Mouse (Mus musculus) forebrain, embryonic 13.5 days (tissue): ENCODE data around the gene Izumo1r. TPM values are rescaled to one million over a fixed set of nuclear protein-coding genes. Genes with fewer than 3 reads are reported as not detected.
A peak's percentile ranks its signal among the peaks of the same experiment; 100 is the strongest.

ENCODE experiments used
- ATAC-seq: fragments of 200-750 bp; cut with Nextera tagmentation; 2 replicates; pipeline ENCODE4 v1.8.0; 2017
- H3K27ac ChIP-seq: fragments of 300-500 bp; sonication (generic); 2 replicates; pipeline ENCODE4 v1.5.1; 2015; ENCODE audit warnings: inconsistent platforms, mild to moderate bottlenecking, moderate library complexity
- H3K27me3 ChIP-seq: fragments of 300-500 bp; sonication (generic); 2 replicates; pipeline ENCODE4 v1.6.1; 2015; ENCODE audit warnings: mild to moderate bottlenecking, inconsistent platforms
- H3K36me3 ChIP-seq: fragments of 300-500 bp; sonication (generic); 2 replicates; pipeline ENCODE4 v1.6.1; 2015; ENCODE audit warnings: mild to moderate bottlenecking, inconsistent platforms; ENCODE audit not compliant: poor library complexity, severe bottlenecking
- H3K4me1 ChIP-seq: fragments of 300-500 bp; sonication (generic); 2 replicates; pipeline ENCODE4 v1.6.1; 2015; ENCODE audit warnings: inconsistent platforms
- H3K4me2 ChIP-seq: fragments of 300-500 bp; sonication (generic); 2 replicates; pipeline ENCODE4 v1.6.1; 2015; ENCODE audit warnings: inconsistent platforms, mild to moderate bottlenecking, moderate library complexity
- H3K4me3 ChIP-seq: fragments of 300-500 bp; sonication (generic); 2 replicates; pipeline ENCODE4 v1.5.1; 2015; ENCODE audit warnings: mild to moderate bottlenecking, inconsistent platforms
- H3K9ac ChIP-seq: fragments of 300-500 bp; sonication (generic); 2 replicates; pipeline ENCODE4 v1.6.1; 2015; ENCODE audit warnings: mild to moderate bottlenecking, inconsistent platforms
- H3K9me3 ChIP-seq: fragments of 300-500 bp; sonication (generic); replicated peaks from 2 replicates; pipeline ENCODE4 v1.6.1; 2016; ENCODE audit warnings: inconsistent platforms
- WGBS: fragments of 180-500 bp; shearing (Covaris S2); methylation state at CpG from one replicate; pipeline ENCODE4 v1.1.7; 2015; 5-methylcytosine and 5-hydroxymethylcytosine counted together
- polyA plus RNA-seq: library from polyadenylated mRNA; unstranded; fragments of >200 nt; fragmentation: Nextera tagmentation; extraction: Ambion mirVana; gene quantifications from 2 replicates; pipeline ENCODE4 v1.2.1, GENCODE M21; 2015

Izumo1r gene
- polyA plus RNA-seq, 1 experiment from 2014 or later: not detected

DNA sequence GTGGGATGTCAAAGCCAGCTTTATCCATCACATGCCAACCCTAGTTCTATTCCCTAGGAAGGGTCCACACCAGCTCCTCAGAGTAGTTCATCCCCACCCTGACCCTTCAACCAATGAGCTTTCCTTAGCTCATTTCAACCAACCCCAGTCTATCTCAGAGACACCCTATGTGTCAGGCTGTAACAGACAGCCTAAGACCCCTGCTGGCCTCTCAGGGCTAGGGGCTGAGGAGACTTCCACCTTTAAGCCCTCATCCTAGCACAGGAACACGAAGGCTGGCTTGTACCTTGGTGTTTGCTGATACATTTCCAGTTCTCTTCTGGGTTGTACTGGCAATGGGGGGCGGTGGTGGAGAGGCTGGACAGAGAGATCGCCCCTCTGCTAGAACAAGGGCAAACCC lies 743 bp downstream of the Izumo1r start:
- ATAC-seq: no peak
- Histone ChIP-seq H3K9me3 (no peaks in the 10 kb centered on the region), H3K36me3 (no peaks in the 10 kb centered on the region), H3K27ac (no peak overlapping the region), H3K9ac (no peak overlapping the region), H3K4me1 (peaks cover 15% of the 10 kb centered on the region; the same call in 1 of the 2 replicates), H3K4me3 (no peak overlapping the region), H3K4me2 (no peak overlapping the region), H3K27me3 (no peaks in the 10 kb centered on the region)
- WGBS: 89% methylated on average over 3 of the region's 3 CpGs

- no peak for ATAC-seq
- no peak overlapping the region for H3K9ac ChIP-seq
- no peaks in the 10 kb centered on the region for H3K36me3 ChIP-seq
- no peaks in the 10 kb centered on the region for H3K9me3 ChIP-seq
- 97% methylated on average over 2 of the region's 2 CpGs for WGBS
- no peak overlapping the region for H3K4me3 ChIP-seq
- H3K4me1 ChIP-seq: peaks cover 15% of the 10 kb centered on the region; the same call in 1 of the 2 replicates
- no peak overlapping the region for H3K27ac ChIP-seq
- no peaks in the 10 kb centered on the region for H3K27me3 ChIP-seq
- no peak overlapping the region for H3K4me2 ChIP-seq
Measured at GRCm38 (mm10) chr9:14902416-14902815, 1.3 kb downstream of the Izumo1r start.

- Histone ChIP-seq H3K4me3 (no peak overlapping the region), H3K9ac (no peak overlapping the region), H3K36me3 (no peaks in the 10 kb centered on the region), H3K27me3 (no peaks in the 10 kb centered on the region), H3K27ac (no peak overlapping the region), H3K4me1 (peaks cover 15% of the 10 kb centered on the region; the same call in 1 of the 2 replicates), H3K9me3 (no peaks in the 10 kb centered on the region), H3K4me2 (no peak overlapping the region)
- WGBS: 82% methylated on average over 7 of the region's 7 CpGs
- no peak for ATAC-seq
Measured at GRCm38 (mm10) chr9:14901757-14902156, 2.0 kb downstream of the Izumo1r start.

GRCm38 (mm10) chr9:14897102-14897501 lies 6.6 kb downstream of the Izumo1r start:
- H3K4me2 ChIP-seq: no peak overlapping the region
- no peaks in the 10 kb centered on the region for H3K36me3 ChIP-seq
- H3K4me3 ChIP-seq: no peak overlapping the region
- WGBS: 54% methylated on average over 3 of the region's 3 CpGs
- no peak for ATAC-seq
- no peak overlapping the region for H3K27ac ChIP-seq
- no peaks in the 10 kb centered on the region for H3K27me3 ChIP-seq
- H3K9ac ChIP-seq: no peak overlapping the region
- no peaks in the 10 kb centered on the region for H3K9me3 ChIP-seq
- no peaks in the 10 kb centered on the region for H3K4me1 ChIP-seq

DNA sequence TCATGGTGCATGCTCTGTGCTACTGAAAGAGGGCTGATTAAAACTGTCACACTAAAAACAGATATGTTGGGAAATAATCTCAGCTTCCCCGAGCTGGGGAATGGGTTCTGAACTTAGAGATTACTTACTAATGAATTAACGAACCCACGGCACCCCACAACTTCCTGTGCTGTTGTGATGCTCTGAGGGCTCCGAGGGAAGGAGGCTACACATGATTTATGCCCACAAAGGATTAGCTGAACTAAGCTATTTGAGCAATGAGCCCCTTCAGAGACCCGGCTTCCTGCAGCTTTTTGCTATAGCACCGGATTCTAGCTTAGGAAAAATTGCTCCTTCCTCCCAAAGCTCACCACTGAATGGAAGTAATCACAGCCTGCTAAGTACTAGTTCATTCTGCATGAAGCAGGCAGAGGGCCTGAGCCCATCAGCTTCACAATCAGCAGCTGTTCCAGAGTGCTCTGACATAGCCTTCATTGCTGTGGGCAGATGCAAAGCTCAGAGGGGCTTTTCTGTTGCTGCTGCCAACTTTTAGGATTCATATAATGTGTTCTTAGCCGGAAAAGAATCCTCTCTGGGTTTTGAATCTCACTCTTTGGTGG lies 8.4 kb downstream of the Izumo1r start:
- H3K27ac ChIP-seq: no peak overlapping the region; the same call in 1 of the 2 replicates
- H3K9me3 ChIP-seq: no peaks in the 10 kb centered on the region
- ATAC-seq: peak; percentile 45
- WGBS: 49% methylated on average over 7 of the region's 7 CpGs
- H3K9ac ChIP-seq: no peak overlapping the region
- H3K36me3 ChIP-seq: no peaks in the 10 kb centered on the region
- no peaks in the 10 kb centered on the region for H3K27me3 ChIP-seq
- H3K4me3 ChIP-seq: no peak overlapping the region
- H3K4me1 ChIP-seq: peaks cover 9% of the 10 kb centered on the region
- no peak overlapping the region for H3K4me2 ChIP-seq

DNA sequence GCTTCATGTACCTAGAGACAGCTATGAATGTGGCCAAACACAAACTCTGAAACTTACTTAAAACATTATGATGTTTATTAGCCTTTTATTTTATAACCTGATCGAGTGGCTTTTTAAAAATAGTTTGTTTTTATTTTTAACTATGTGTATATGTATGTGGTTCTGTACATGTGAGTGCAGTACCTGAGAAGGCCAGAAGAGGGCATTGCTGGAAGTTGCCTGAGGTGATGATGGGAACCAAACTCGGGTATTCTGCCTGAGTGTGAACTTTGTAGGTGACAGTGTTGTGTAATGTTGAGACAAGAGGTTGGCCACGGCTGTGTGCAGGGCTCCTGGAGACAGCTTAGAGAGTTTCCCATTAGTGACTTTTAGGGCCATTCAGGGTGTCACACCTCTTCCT lies 9.1 kb downstream of the Izumo1r start:
- Histone ChIP-seq H3K36me3 (no peaks in the 10 kb centered on the region), H3K27me3 (no peaks in the 10 kb centered on the region), H3K9me3 (no peaks in the 10 kb centered on the region), H3K4me1 (peaks cover 10% of the 10 kb centered on the region), H3K9ac (no peak overlapping the region), H3K4me2 (no peak overlapping the region), H3K4me3 (no peak overlapping the region), H3K27ac (no peak overlapping the region)
- ATAC-seq: no peak
- whole genome bisulfite sequencing: 88% methylated on average over 3 of the region's 3 CpGs

DNA sequence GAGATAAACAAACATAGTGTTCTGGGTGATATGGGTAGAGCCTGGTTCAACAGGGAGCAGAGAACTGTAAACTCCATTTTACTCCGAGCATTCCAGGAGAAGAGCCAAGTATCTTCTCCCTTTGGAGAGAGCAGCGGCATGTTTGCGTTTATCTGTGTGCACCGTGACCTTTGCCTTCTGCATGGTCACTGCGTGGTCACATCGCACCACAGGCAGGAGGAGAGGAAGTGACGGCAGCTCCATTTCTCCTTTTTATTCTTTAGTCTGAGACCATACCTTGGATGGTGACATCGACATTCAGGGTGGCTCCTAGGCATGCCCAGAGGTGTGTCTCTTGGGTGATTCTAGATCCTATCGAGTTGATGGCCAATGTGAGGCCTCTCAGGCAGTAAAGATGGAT lies 10.4 kb downstream of the Izumo1r start:
- H3K27ac ChIP-seq: no peak overlapping the region
- no peak overlapping the region for H3K4me3 ChIP-seq
- H3K9me3 ChIP-seq: no peaks in the 10 kb centered on the region
- peaks cover 10% of the 10 kb centered on the region for H3K4me1 ChIP-seq
- H3K27me3 ChIP-seq: no peaks in the 10 kb centered on the region; the same call in 1 of the 2 replicates
- ATAC-seq: no peak
- H3K4me2 ChIP-seq: no peak overlapping the region
- 94% methylated on average over 9 of the region's 9 CpGs for WGBS
- no peaks in the 10 kb centered on the region for H3K36me3 ChIP-seq
- H3K9ac ChIP-seq: no peak overlapping the region

DNA sequence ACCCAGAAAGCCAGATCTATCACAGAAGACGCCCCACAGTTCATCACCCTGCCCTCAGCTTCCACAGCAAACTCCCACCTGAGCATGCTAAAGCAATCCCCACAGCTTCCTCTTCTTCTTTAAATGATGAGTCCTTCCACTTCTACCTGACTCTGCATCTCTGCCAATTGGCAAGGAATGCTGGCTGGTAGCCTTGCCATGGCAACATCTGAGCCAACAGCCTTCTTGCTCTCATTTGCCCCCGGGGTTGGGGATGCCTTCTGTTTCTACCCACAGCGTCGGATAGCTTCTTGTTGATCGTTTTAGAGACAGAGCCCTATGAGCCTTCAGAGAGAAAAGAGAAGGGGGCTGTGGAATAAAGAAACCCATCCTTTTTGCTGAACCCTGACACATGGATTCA lies 11.9 kb downstream of the Izumo1r start:
- ATAC-seq: no peak
- no peaks in the 10 kb centered on the region for H3K9me3 ChIP-seq
- H3K27me3 ChIP-seq: no peaks in the 10 kb centered on the region; the same call in 1 of the 2 replicates
- no peak overlapping the region for H3K4me3 ChIP-seq
- H3K27ac ChIP-seq: no peak overlapping the region
- WGBS: 78% methylated on average over 5 of the region's 5 CpGs
- no peaks in the 10 kb centered on the region for H3K36me3 ChIP-seq
- H3K4me2 ChIP-seq: no peak overlapping the region
- H3K4me1 ChIP-seq: peaks cover 10% of the 10 kb centered on the region
- H3K9ac ChIP-seq: no peak overlapping the region

GRCm38 (mm10) chr9:14890699-14891098 lies 13.1 kb downstream of the Izumo1r start:
- no peak overlapping the region for H3K4me2 ChIP-seq
- WGBS: 35% methylated on average over 3 of the region's 3 CpGs
- no peak overlapping the region for H3K9ac ChIP-seq
- no peaks in the 10 kb centered on the region for H3K36me3 ChIP-seq
- H3K27me3 ChIP-seq: no peaks in the 10 kb centered on the region; the same call in 1 of the 2 replicates
- no peak overlapping the region for H3K27ac ChIP-seq
- ATAC-seq: peak; percentile 54; the same call in 1 of the 2 replicates
- H3K9me3 ChIP-seq: no peaks in the 10 kb centered on the region
- H3K4me3 ChIP-seq: no peak overlapping the region
- H3K4me1 ChIP-seq: peaks cover 10% of the 10 kb centered on the region

GRCm38 (mm10) chr9:14888671-14889070 lies 15.1 kb downstream of the Izumo1r start:
- H3K36me3 ChIP-seq: no peaks in the 10 kb centered on the region
- H3K27me3 ChIP-seq: no peaks in the 10 kb centered on the region; the same call in 1 of the 2 replicates
- H3K4me2 ChIP-seq: no peak overlapping the region
- no peak overlapping the region for H3K9ac ChIP-seq
- H3K27ac ChIP-seq: no peak overlapping the region
- no peak overlapping the region for H3K4me3 ChIP-seq
- no peak for ATAC-seq
- 76% methylated on average over 6 of the region's 6 CpGs for WGBS
- H3K9me3 ChIP-seq: no peaks in the 10 kb centered on the region
- peaks cover 10% of the 10 kb centered on the region for H3K4me1 ChIP-seq

GRCm38 (mm10) chr9:14887787-14888382 lies 15.9 kb downstream of the Izumo1r start:
- WGBS: 87% methylated on average over 6 of the region's 6 CpGs
- H3K4me3 ChIP-seq: no peak overlapping the region
- H3K9me3 ChIP-seq: no peaks in the 10 kb centered on the region
- ATAC-seq: 0 out of 2 replicates have a peak, but pooled peaks have one; percentile 38
- no peak overlapping the region for H3K4me2 ChIP-seq
- peaks cover 10% of the 10 kb centered on the region for H3K4me1 ChIP-seq
- no peak overlapping the region for H3K27ac ChIP-seq
- H3K9ac ChIP-seq: no peak overlapping the region
- H3K27me3 ChIP-seq: no peaks in the 10 kb centered on the region; the same call in 1 of the 2 replicates
- H3K36me3 ChIP-seq: no peaks in the 10 kb centered on the region

- 86% methylated on average over 1 of the region's 1 CpGs for WGBS
- Histone ChIP-seq H3K27me3 (no peaks in the 10 kb centered on the region; the same call in 1 of the 2 replicates), H3K4me2 (no peak overlapping the region), H3K9me3 (no peaks in the 10 kb centered on the region), H3K4me3 (no peak overlapping the region), H3K36me3 (no peaks in the 10 kb centered on the region), H3K4me1 (peaks cover 7% of the 10 kb centered on the region), H3K27ac (no peak overlapping the region), H3K9ac (no peak overlapping the region)
- ATAC-seq: no peak
Measured at GRCm38 (mm10) chr9:14885954-14886353, 17.8 kb downstream of the Izumo1r start.
